Mouse (Mus musculus) T-helper 1 cell (primary cell): ENCODE data around the gene Bnc1.

ENCODE experiments used
- in situ Hi-C: fragments of 300-600 bp; cut with MboI, MseI; formaldehyde crosslinking; loops from one replicate; pipeline ENCODE4 v1.15.1; 2025; ENCODE audit warnings: high pct_unique_total_duplicates

The Bnc1 gene

GRCm38 (mm10) chr7:81974616-81975015, 17.5 kb downstream of the Bnc1 start:
- in situ Hi-C loops, result no loop called here

- in situ Hi-C loops, result no loop called here
These were observed 18.2 kb downstream of the Bnc1 start for GRCm38 (mm10) chr7:81973939-81974338.

- in situ Hi-C loops, result no loop called here
These were observed 18.8 kb downstream of the Bnc1 start for GRCm38 (mm10) chr7:81973339-81973738.

- in situ Hi-C loops, result no loop called here
These were observed 23.1 kb downstream of the Bnc1 start for GRCm38 (mm10) chr7:81968975-81969374.

- in situ Hi-C loops, result no loop called here
These were observed 23.6 kb downstream of the Bnc1 start for GRCm38 (mm10) chr7:81968451-81968850.

GRCm38 (mm10) chr7:81966195-81966594, 25.9 kb downstream of the Bnc1 start:
- in situ Hi-C loops, result no loop called here

- in situ Hi-C loops, result loop anchor here (5.0 to 10.0 kb wide), 2 partner anchors 165 to 303 kb away; no protein-coding TSS in a partner anchor
These were observed 32.4 kb downstream of the Bnc1 start for GRCm38 (mm10) chr7:81959704-81960103.

- in situ Hi-C loops, result loop anchor here (10.0 kb wide), 1 partner anchor 170 kb away; no protein-coding TSS in a partner anchor
These were observed 37.8 kb downstream of the Bnc1 start for GRCm38 (mm10) chr7:81954208-81954846.

GRCm38 (mm10) chr7:81950499-81950898, 41.6 kb downstream of the Bnc1 start:
- in situ Hi-C loops, result loop anchor here (10.0 kb wide), 1 partner anchor 174 kb away; no protein-coding TSS in a partner anchor

GRCm38 (mm10) chr7:81945398-81945797, 46.7 kb downstream of the Bnc1 start:
- in situ Hi-C loops, result no loop called here

- in situ Hi-C loops, result no loop called here
These were observed 57.3 kb downstream of the Bnc1 start for GRCm38 (mm10) chr7:81934806-81935205.

GRCm38 (mm10) chr7:81934267-81934745, 57.8 kb downstream of the Bnc1 start, which contains the start of gene Hdgfl3:
Hdgfl3 (minus strand) TSS chr7:81934473.
- in situ Hi-C loops, result no loop called here

GRCm38 (mm10) chr7:81933601-81934266, 58.4 kb downstream of the Bnc1 start:
- in situ Hi-C loops, result no loop called here

- in situ Hi-C loops, result no loop called here
These were observed 59.0 kb downstream of the Bnc1 start for GRCm38 (mm10) chr7:81933061-81933600.

- in situ Hi-C loops, result no loop called here
These were observed 59.5 kb downstream of the Bnc1 start for GRCm38 (mm10) chr7:81932521-81933045.

- in situ Hi-C loops, result no loop called here
These were observed 63.1 kb downstream of the Bnc1 start for GRCm38 (mm10) chr7:81928998-81929397.

- in situ Hi-C loops, result no loop called here
These were observed 70.6 kb downstream of the Bnc1 start for GRCm38 (mm10) chr7:81921379-81921952.

- in situ Hi-C loops, result no loop called here
These were observed 71.8 kb downstream of the Bnc1 start for GRCm38 (mm10) chr7:81920314-81920713.

- in situ Hi-C loops, result no loop called here
These were observed 73.8 kb downstream of the Bnc1 start for GRCm38 (mm10) chr7:81918316-81918715.
